Mouse (Mus musculus) right cerebral cortex, adult 18-20 months (tissue): ENCODE results near the gene Ncam1.

Source experiments
- DNase-seq: peaks from one replicate; pipeline ENCODE4 v3.0.0; 2022; ENCODE audit warnings: mixed read lengths

The Ncam1 gene

DNA sequence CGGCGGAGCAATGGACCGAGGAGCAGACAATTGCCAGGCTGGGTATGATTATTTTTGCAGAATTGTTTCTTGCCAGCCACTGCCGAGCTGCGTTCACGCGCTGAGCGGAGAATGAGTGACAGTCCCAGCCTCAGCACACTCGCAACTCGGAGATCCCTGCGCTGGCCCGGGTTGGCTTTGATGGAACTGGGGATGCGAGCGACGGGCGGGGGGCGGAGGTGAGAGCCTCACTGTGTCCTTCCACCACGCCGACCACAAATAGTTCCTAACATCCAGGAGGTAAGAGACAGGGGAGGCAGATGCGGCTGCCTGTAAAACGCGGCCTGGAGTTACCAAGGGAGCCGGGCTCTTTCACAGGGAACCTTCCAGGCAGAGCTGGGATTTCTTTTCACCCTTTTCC lies at the start of gene Ncam1:
Ncam1 (minus strand) TSS at position 120 of the 400 bp plus-strand sequence.
- DNase-seq, result peak; percentile 97

DNA sequence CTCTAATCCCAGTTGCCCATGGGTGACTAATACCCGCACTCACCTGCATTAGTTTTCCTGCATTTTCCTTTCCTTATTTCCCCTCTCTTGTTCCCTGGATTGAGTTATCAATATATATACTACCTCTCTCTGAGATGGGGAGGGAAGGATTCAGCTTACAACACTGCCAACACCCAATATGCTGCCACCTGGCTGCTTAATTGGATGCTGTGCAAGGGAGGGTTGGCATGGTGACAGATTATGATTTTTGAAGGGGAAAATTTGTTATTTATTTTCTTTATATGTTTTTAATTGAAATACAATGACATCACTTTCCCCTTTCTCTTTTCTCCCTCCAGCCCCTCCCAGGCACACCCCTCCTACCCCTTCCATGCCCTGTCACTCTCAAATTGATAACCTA lies 35.3 kb upstream of the Ncam1 start:
- no peak for DNase-seq

DNA sequence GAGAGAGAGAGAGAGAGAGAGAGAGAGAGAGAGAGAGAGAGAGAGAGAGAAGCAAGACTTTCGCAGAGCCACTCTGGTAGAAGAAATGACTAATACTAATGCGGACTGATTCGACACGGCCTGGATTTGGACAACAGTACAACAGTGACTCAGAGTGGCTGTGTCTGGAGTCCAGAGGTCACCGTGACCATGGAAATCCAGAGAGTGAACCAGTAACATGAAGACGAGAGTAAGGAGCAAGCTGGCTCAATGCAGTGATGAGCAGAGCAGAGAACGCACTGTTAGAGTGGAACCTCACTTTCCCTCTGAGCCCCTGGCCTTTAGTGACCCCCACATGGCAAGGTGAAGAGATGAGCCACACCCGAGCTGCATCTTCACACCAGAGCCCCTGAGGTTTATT lies 28.9 kb upstream of the Ncam1 start:
- no peak for DNase-seq

- no peak for DNase-seq
Observed at GRCm38 (mm10) chr9:49816115-49816650, 17.5 kb upstream of the Ncam1 start.

- DNase-seq, result no peak
Observed at GRCm38 (mm10) chr9:49814442-49814841, 15.7 kb upstream of the Ncam1 start.

GRCm38 (mm10) chr9:49803222-49803621 lies 4.5 kb upstream of the Ncam1 start:
- DNase-seq, result no peak

DNA sequence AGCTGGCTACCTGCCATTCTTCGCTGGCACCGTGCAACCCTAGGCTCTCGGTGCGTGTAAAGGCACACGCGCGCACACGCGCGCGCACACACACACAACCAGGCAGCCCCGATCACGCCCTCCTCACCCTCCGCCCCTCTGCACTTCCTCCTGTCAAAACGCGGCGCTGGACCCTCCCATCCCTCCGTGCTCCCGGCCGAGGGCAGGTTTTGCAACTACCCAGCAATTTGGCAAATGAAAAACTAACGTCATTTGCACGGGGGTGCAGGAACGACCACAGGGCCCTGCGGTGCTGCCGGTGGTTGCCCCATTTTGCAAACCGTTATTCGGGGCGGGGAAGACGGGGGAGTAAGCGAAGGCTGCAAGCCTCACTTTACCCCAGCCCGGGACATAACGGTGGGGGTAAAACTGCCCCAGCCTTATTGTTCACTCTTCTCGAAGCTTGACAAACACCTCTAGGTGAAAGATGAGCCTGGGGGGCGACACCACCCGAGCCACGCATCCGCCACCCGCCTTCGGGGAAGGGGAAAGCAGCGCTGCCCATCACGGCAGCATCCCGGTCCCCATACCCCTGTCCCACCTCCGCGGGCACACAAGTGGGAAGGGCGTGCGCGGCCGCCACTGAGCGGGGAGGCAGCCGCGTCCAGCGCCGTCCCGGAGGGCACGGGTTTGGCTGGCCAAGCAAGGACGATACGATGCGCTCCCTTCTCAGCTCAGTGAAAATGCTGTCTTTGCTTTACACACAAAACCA lies 729 bp downstream of the Ncam1 start:
- DNase-seq, result peak; percentile 76

DNA sequence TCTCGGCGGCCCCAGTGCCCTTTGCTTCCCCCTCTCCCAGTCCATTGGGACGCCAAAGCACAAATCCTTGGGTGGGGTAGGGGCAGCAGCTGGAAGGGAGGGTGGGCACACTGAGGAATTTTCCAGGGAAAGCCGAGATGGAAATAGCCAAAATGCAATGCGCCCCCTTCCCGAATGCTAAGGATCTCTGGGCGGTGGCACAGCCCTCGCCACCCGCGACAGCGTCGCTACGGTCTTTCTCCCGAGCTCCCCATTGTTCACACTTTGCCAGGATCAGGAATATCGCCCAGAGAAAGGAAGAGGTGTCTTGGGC lies 1.3 kb downstream of the Ncam1 start:
- no peak for DNase-seq

DNA sequence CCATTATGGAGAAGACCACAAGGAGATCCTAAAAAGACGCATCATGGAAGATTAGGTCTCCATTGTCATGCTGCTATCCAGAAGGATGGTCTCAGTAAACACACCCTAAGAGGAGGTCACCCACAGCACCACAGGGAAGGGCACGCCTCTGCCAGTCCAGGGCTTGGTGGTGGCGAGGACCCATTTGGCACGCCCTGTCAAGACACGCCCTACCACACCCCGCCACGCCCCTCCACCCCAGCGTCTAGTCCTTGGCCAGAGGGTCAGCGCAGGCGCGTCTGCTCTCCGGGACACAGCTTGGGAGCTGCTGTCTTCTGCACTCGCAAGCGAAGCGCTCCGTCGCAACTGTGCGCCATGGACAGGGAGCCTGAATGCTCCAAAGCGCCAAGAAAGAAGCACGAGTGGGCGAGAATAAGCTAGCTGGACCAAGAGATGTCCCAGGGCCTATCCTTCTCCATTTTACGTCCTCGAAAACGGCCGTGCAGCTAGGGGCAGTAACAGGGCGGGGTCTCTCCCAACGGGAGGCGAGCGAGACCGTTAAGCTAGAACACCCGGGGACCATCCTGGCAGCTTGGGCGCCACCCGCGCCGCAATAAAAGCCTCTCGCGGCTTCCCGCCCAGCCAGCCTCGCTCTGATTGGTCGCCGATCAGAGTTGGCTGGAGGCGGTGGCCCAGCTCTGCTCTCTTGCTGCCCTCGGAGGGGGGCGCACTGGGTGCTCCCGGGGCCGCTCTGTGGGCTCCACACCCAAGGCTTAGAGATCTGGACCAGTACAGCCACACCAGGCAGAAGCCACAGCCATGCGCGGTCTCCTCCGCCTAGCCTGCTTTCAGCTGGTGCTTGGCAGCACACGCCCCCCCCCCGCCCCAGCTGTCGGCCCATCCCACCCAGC lies 1.9 kb downstream of the Ncam1 start:
- DNase-seq, result peak; percentile 87

DNA sequence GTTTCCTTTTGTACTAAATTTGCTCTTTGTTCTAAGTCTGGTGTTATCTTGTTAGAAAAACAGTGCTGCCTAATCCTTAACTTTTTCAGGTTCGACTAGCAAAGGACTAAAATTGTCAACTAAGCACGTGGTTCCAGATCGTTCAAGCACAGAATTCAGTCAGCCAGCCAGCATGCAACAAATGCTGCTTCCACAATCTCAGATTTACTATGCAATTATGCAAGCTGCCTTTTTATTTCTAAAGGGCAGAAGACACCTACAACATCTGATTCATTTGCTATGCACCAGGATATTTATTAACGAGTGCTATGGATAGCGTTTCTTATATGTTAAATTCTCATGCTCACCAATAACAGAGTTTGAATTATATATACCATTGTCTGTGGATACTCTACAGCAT lies 2.8 kb downstream of the Ncam1 start:
- DNase-seq, result no peak

DNA sequence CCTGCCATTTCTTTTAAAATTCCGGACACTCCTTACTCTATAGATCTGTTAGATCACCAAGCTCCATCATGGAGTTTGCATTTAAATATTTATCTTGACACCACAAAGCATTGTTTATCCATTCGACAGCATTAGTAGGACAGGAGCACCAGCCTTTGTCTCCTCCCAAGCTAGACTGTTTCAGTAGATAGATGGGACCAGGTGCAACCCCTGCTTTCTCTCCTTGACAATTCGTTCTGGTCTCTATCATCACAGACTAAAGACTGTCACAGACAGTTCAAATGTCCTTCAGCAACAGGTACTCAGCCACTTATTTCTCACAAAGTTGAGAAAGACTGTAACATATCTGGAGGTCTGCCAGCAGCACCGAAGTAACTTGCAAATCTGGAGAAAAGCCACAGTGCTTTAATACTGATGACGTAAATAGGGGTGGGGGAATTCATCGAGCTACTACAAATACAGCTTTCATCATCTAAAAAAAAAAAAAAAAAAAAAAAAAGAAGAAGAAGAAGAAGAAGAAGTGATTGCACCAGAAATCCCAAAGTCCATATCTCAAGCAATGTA lies 4.7 kb downstream of the Ncam1 start:
- no peak for DNase-seq

GRCm38 (mm10) chr9:49793241-49793640 lies 5.5 kb downstream of the Ncam1 start:
- DNase-seq, result no peak

GRCm38 (mm10) chr9:49792646-49793045 lies 6.1 kb downstream of the Ncam1 start:
- no peak for DNase-seq

GRCm38 (mm10) chr9:49781016-49781772 lies 17.5 kb downstream of the Ncam1 start:
- no peak for DNase-seq

- no peak for DNase-seq
Observed at GRCm38 (mm10) chr9:49777015-49777637, 21.6 kb downstream of the Ncam1 start.

DNA sequence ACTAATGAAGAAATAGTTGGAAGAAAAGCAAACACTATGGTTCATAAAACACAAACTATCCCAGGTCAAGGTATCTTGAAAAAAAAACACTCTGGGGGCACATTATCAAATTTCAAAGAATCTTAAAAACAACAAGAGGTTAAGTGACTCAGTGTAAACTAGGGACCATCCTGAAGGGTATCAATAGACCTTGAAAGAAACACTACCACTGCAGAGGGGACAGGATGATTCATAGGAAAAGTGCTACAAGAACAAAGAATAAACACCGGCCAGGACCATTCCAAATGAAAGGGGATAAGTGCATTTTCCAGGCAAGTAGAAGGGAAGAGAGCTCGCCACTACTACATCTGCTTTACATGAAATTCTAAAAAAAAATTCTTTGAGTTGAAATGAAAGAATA lies 32.1 kb downstream of the Ncam1 start:
- DNase-seq, result no peak

DNA sequence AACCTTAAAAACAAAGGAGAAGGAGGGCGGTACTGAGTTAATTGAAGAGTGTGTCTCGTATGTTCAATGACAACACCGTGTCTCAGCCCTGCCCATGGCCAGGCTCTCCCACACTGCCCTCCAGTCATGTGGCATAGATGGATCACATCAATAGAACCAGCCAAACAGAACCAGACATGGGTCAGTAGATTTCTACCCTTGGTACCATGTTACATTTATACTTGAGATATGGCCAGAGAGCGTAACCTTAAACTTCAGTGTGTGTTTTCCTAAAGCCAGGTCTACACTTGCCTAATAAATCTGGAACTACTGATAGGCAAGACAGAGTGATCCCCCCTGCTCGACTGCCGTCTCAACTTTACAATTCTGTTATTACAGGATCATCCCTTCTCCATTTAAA lies 38.2 kb downstream of the Ncam1 start:
- no peak for DNase-seq

- peak; percentile 68 for DNase-seq
Observed at GRCm38 (mm10) chr9:49758436-49758835, 40.3 kb downstream of the Ncam1 start.

DNA sequence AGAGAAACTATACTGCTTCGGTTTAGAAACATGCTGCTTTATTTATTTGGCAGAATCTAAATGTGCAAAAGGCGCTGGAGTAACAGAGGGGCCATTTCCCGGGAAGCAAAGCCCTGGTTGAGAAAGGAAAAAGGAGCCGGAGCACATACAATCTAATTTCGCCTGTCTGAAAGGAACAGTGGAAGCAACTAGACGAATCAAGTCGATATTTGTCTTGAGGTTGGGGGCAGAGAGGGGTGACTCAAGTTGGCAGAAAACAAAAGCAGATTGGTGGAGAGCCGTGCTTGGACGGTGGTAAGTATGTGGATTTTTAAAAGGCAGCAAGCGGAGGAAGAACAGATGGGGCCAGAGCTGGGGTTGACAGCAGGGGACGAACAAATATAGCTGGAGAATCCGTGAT lies 40.7 kb downstream of the Ncam1 start:
- peak; percentile 21 for DNase-seq

DNA sequence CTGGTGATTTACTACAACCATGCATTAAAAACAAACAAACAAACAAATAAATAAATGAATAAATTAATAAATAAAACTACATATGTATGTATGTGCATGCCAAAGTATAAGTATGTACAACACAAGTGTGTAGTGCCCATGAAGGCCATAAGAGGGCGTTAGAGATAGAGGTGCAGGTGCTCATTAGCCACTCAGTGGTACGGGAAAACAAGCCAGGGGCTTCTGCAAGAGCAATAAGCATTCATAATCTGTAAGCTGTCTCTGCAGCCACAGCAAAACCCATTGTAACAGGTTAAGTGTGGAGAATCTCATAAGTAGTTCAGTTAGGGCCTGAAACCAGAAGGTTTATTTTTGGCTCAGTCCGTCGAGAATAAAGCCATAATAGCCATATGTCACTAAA lies 41.1 kb downstream of the Ncam1 start:
- DNase-seq, result no peak

DNA sequence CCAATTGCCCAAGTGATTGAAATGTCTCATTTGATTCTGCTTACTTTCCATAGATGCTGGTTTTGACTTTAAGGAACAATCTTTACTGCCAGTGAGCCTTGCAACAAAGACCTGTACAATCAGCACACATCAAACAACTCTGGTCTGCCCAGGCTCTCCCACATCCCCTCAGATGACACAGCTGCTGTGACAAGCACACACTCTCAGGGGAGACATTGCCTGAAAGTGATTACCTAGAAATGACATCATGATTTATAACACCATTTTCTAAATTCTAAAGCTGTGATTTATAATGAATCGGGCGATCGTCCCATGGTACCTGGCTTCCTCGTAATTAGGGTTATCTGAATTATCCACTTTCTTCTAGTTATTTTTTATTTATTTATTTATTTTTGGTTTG lies 42.0 kb downstream of the Ncam1 start:
- DNase-seq, result no peak

DNA sequence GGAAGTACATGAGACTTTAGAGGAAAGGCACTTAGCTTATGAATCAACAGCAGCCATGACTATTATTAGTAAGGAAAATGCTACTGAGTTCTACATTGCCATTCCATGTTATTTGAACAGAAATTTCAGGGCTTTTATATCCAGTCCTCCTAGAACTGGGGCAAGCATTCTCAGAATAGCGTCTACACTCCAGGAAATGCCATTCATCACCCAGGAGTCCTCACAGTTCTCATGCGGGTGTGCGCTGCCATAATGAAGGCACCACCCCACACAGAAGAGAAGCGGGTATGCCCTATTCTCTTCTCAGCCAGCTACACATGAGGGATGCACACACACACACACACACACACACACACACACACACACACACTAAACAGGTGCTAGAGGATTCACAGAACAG lies 43.5 kb downstream of the Ncam1 start:
- DNase-seq, result peak; percentile 38
